Mouse (Mus musculus) midbrain, embryonic 12.5 days (tissue): ENCODE results near the gene Lrrc75a. TPM values are rescaled to one million over a fixed set of nuclear protein-coding genes. Genes with fewer than 3 reads are reported as not detected.
A peak's percentile ranks its signal among the peaks of the same experiment; 100 is the strongest.

ENCODE experiments used
- ATAC-seq: fragments of 200-750 bp; cut with Nextera tagmentation; 2 replicates; pipeline ENCODE4 v1.8.0; 2017; ENCODE audit warnings: low read depth, moderate TSS enrichment, moderate library complexity; ENCODE audit not compliant: low FRiP score
- H3K27ac ChIP-seq: fragments of 300-500 bp; sonication (generic); replicated peaks from 2 replicates; pipeline ENCODE4 v1.5.1; 2016; ENCODE audit warnings: mild to moderate bottlenecking
- H3K27me3 ChIP-seq: fragments of 300-500 bp; sonication (generic); 2 replicates; pipeline ENCODE4 v1.6.1; 2016; ENCODE audit warnings: mild to moderate bottlenecking
- H3K36me3 ChIP-seq: fragments of 300-500 bp; sonication (generic); 2 replicates; pipeline ENCODE4 v1.6.1; 2016
- H3K4me1 ChIP-seq: fragments of 300-500 bp; sonication (generic); 2 replicates; pipeline ENCODE4 v1.6.1; 2016
- H3K4me2 ChIP-seq: fragments of 300-500 bp; sonication (generic); replicated peaks from 2 replicates; pipeline ENCODE4 v1.6.1; 2016; ENCODE audit warnings: mild to moderate bottlenecking, moderate library complexity
- H3K4me3 ChIP-seq: fragments of 300-500 bp; sonication (generic); 2 replicates; pipeline ENCODE4 v1.5.1; 2016; ENCODE audit warnings: mild to moderate bottlenecking
- H3K9ac ChIP-seq: fragments of 300-500 bp; sonication (generic); replicated peaks from 2 replicates; pipeline ENCODE4 v1.6.1; 2016; ENCODE audit warnings: mild to moderate bottlenecking, moderate library complexity
- H3K9me3 ChIP-seq: fragments of 300-500 bp; sonication (generic); 2 replicates; pipeline ENCODE4 v1.6.1; 2016; ENCODE audit warnings: mild to moderate bottlenecking
- WGBS: fragments of 180-500 bp; shearing (Covaris S2); methylation state at CpG from one replicate; pipeline ENCODE4 v1.1.7; 2016; 5-methylcytosine and 5-hydroxymethylcytosine counted together
- polyA plus RNA-seq: library from polyadenylated mRNA; unstranded; fragments of >200 nt; fragmentation: Nextera tagmentation; extraction: Ambion mirVana; gene quantifications from 2 replicates; pipeline ENCODE4 v1.2.1, GENCODE M21; 2016

The Lrrc75a gene
- polyA plus RNA-seq: 12.8 and 16.6 TPM in 2 replicates

- under 1% methylated on average over 49 of the region's 86 CpGs for WGBS
- H3K9ac ChIP-seq: peak within 1 kb of the TSS; percentile 84
- peak within 1 kb of the TSS; percentile 78 for H3K4me3 ChIP-seq
- H3K4me2 ChIP-seq: peak within 1 kb of the TSS; percentile 97
- H3K4me1 ChIP-seq: peaks cover 50% of the 10 kb centered on the region
- peak within 1 kb of the TSS; percentile 71 for H3K27ac ChIP-seq
- no peaks in the 10 kb centered on the region for H3K27me3 ChIP-seq
- H3K9me3 ChIP-seq: no peaks in the 10 kb centered on the region
- peak; percentile 68 for ATAC-seq
- no peaks in the 10 kb centered on the region for H3K36me3 ChIP-seq
Observed at GRCm38 (mm10) chr11:62647661-62648590, at the start of gene Lrrc75a. Gene Lrrc75a (minus strand): TSS chr11:62648523.

GRCm38 (mm10) chr11:62695126-62695525, 46.8 kb upstream of the Lrrc75a start:
- peaks cover 4% of the 10 kb centered on the region; the same call in 1 of the 2 replicates for H3K9me3 ChIP-seq
- no peak for ATAC-seq
- H3K4me2 ChIP-seq: no peak overlapping the region
- no peak overlapping the region for H3K9ac ChIP-seq
- WGBS: 97% methylated on average over 8 of the region's 8 CpGs
- H3K27me3 ChIP-seq: no peaks in the 10 kb centered on the region
- H3K4me1 ChIP-seq: no peaks in the 10 kb centered on the region
- no peak overlapping the region for H3K27ac ChIP-seq
- H3K4me3 ChIP-seq: no peak overlapping the region
- no peaks in the 10 kb centered on the region for H3K36me3 ChIP-seq

- H3K4me3 ChIP-seq: no peak overlapping the region
- H3K9ac ChIP-seq: no peak overlapping the region
- no peaks in the 10 kb centered on the region for H3K4me1 ChIP-seq
- ATAC-seq: no peak
- 28% methylated on average over 11 of the region's 11 CpGs for WGBS
- H3K9me3 ChIP-seq: peaks cover 4% of the 10 kb centered on the region; the same call in 1 of the 2 replicates
- no peaks in the 10 kb centered on the region for H3K27me3 ChIP-seq
- no peaks in the 10 kb centered on the region for H3K36me3 ChIP-seq
- no peak overlapping the region for H3K4me2 ChIP-seq
- H3K27ac ChIP-seq: no peak overlapping the region
Observed at GRCm38 (mm10) chr11:62693299-62694184, 45.2 kb upstream of the Lrrc75a start.

- Histone ChIP-seq H3K27me3 (no peaks in the 10 kb centered on the region), H3K36me3 (no peaks in the 10 kb centered on the region), H3K4me1 (no peaks in the 10 kb centered on the region), H3K4me3 (no peak overlapping the region), H3K27ac (no peak overlapping the region), H3K9ac (no peak overlapping the region), H3K4me2 (no peak overlapping the region), H3K9me3 (peaks cover 4% of the 10 kb centered on the region; the same call in 1 of the 2 replicates)
- WGBS: 93% methylated on average over 3 of the region's 3 CpGs
- ATAC-seq: no peak
Observed at GRCm38 (mm10) chr11:62691592-62691991, 43.3 kb upstream of the Lrrc75a start.

GRCm38 (mm10) chr11:62679954-62680353, 31.6 kb upstream of the Lrrc75a start:
- 92% methylated on average over 4 of the region's 4 CpGs for WGBS
- no peak for ATAC-seq
- Histone ChIP-seq H3K27me3 (no peaks in the 10 kb centered on the region), H3K9me3 (no peaks in the 10 kb centered on the region), H3K9ac (no peak overlapping the region), H3K4me2 (no peak overlapping the region), H3K4me1 (peaks cover 10% of the 10 kb centered on the region), H3K36me3 (no peaks in the 10 kb centered on the region), H3K4me3 (no peak overlapping the region), H3K27ac (no peak overlapping the region)

- Histone ChIP-seq H3K27me3 (no peaks in the 10 kb centered on the region), H3K9me3 (no peaks in the 10 kb centered on the region), H3K9ac (no peak overlapping the region), H3K27ac (no peak overlapping the region), H3K4me3 (no peak overlapping the region), H3K4me2 (no peak overlapping the region), H3K36me3 (no peaks in the 10 kb centered on the region), H3K4me1 (peaks cover 10% of the 10 kb centered on the region)
- WGBS: 92% methylated on average over 7 of the region's 7 CpGs
- ATAC-seq: no peak
Observed at GRCm38 (mm10) chr11:62678778-62679354, 30.5 kb upstream of the Lrrc75a start.

- no peak overlapping the region for H3K4me2 ChIP-seq
- H3K4me3 ChIP-seq: no peak overlapping the region
- no peaks in the 10 kb centered on the region for H3K36me3 ChIP-seq
- no peak overlapping the region for H3K9ac ChIP-seq
- no peaks in the 10 kb centered on the region for H3K27me3 ChIP-seq
- whole genome bisulfite sequencing: 93% methylated on average over 4 of the region's 4 CpGs
- H3K4me1 ChIP-seq: peaks cover 19% of the 10 kb centered on the region
- no peak for ATAC-seq
- H3K27ac ChIP-seq: 0 out of 2 replicates have a peak overlapping the region, but pooled peaks have one; percentile 15
- no peaks in the 10 kb centered on the region for H3K9me3 ChIP-seq
Observed at GRCm38 (mm10) chr11:62676290-62676596, 27.9 kb upstream of the Lrrc75a start.

GRCm38 (mm10) chr11:62675480-62676289, 27.4 kb upstream of the Lrrc75a start:
- Histone ChIP-seq H3K36me3 (no peaks in the 10 kb centered on the region), H3K9ac (0 out of 2 replicates have a peak overlapping the region, but pooled peaks have one; percentile 37), H3K27ac (peak overlapping the region; percentile 17; the same call in 1 of the 2 replicates), H3K4me2 (peak overlapping the region; percentile 51), H3K4me1 (peaks cover 19% of the 10 kb centered on the region), H3K27me3 (no peaks in the 10 kb centered on the region), H3K9me3 (no peaks in the 10 kb centered on the region), H3K4me3 (peak overlapping the region; percentile 25; the same call in 1 of the 2 replicates)
- WGBS: 19% methylated on average over 17 of the region's 17 CpGs
- ATAC-seq: peak; percentile 91

GRCm38 (mm10) chr11:62670006-62670405, 21.7 kb upstream of the Lrrc75a start:
- Histone ChIP-seq H3K27me3 (no peaks in the 10 kb centered on the region), H3K36me3 (peaks cover 7% of the 10 kb centered on the region; the same call in 1 of the 2 replicates), H3K4me1 (peaks cover 8% of the 10 kb centered on the region), H3K4me3 (no peak overlapping the region), H3K9ac (no peak overlapping the region), H3K9me3 (no peaks in the 10 kb centered on the region), H3K27ac (no peak overlapping the region), H3K4me2 (no peak overlapping the region)
- WGBS: 85% methylated on average over 6 of the region's 6 CpGs
- no peak for ATAC-seq

GRCm38 (mm10) chr11:62669471-62669870, 21.1 kb upstream of the Lrrc75a start:
- no peaks in the 10 kb centered on the region for H3K27me3 ChIP-seq
- no peaks in the 10 kb centered on the region for H3K9me3 ChIP-seq
- no peak for ATAC-seq
- H3K27ac ChIP-seq: no peak overlapping the region
- H3K4me2 ChIP-seq: no peak overlapping the region
- no peak overlapping the region for H3K4me3 ChIP-seq
- 71% methylated on average over 12 of the region's 12 CpGs for WGBS
- H3K9ac ChIP-seq: no peak overlapping the region
- peaks cover 8% of the 10 kb centered on the region for H3K4me1 ChIP-seq
- peaks cover 12% of the 10 kb centered on the region; the same call in 1 of the 2 replicates for H3K36me3 ChIP-seq

GRCm38 (mm10) chr11:62668986-62669385, 20.7 kb upstream of the Lrrc75a start:
- peaks cover 15% of the 10 kb centered on the region; the same call in 1 of the 2 replicates for H3K36me3 ChIP-seq
- WGBS: 94% methylated on average over 5 of the region's 5 CpGs
- no peak overlapping the region for H3K4me3 ChIP-seq
- peaks cover 8% of the 10 kb centered on the region for H3K4me1 ChIP-seq
- H3K9me3 ChIP-seq: no peaks in the 10 kb centered on the region
- H3K4me2 ChIP-seq: no peak overlapping the region
- no peak for ATAC-seq
- H3K27me3 ChIP-seq: no peaks in the 10 kb centered on the region
- no peak overlapping the region for H3K9ac ChIP-seq
- no peak overlapping the region for H3K27ac ChIP-seq
